Mouse (Mus musculus): ENCODE measurements at regions not wholly inside any gene's neighbourhood (a gene's known extent, or its start where the extent isn't known, plus 50 kb on each side); places are given as distances from the start of the nearest gene placed in this dataset.
A peak's percentile ranks its signal among the peaks of the same experiment; 100 is the strongest.

DNA sequence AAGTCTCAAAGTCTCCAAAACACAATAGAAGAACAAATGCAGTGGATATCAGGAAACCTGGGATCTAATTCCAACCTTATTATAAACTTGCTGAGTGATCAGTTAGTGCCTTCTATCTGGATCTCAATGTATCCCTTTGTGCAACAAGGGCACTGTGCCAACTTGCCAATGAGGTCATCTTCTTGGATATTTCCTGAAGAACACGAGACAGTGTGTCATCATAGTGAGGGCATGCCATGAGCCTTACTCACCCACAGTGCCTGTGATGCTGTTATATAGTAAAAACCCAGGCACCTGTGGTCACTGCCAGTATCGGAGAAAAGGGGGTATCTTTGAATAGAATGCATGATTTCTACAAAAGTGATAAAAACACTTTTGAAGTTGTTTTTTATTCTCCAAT, 60.2 kb upstream of the Cd34 start:
- H3K9ac ChIP-seq: no peak overlapping the region
- no peaks in the 10 kb centered on the region for H3K9me3 ChIP-seq
- no peak overlapping the region for H3K27ac ChIP-seq
- H3K4me2 ChIP-seq: no peak overlapping the region
- H3K36me3 ChIP-seq (replicated peaks): no peaks in the 10 kb centered on the region
- no peak for ATAC-seq (ENCODE audit: low FRiP score)
- no peaks in the 10 kb centered on the region for H3K27me3 ChIP-seq
- 73% methylated on average over 2 of the region's 2 CpGs for WGBS
- no peaks in the 10 kb centered on the region; the same call in none of the 2 replicates for H3K4me1 ChIP-seq
- no peak overlapping the region for H3K4me3 ChIP-seq (replicated peaks)

DNA sequence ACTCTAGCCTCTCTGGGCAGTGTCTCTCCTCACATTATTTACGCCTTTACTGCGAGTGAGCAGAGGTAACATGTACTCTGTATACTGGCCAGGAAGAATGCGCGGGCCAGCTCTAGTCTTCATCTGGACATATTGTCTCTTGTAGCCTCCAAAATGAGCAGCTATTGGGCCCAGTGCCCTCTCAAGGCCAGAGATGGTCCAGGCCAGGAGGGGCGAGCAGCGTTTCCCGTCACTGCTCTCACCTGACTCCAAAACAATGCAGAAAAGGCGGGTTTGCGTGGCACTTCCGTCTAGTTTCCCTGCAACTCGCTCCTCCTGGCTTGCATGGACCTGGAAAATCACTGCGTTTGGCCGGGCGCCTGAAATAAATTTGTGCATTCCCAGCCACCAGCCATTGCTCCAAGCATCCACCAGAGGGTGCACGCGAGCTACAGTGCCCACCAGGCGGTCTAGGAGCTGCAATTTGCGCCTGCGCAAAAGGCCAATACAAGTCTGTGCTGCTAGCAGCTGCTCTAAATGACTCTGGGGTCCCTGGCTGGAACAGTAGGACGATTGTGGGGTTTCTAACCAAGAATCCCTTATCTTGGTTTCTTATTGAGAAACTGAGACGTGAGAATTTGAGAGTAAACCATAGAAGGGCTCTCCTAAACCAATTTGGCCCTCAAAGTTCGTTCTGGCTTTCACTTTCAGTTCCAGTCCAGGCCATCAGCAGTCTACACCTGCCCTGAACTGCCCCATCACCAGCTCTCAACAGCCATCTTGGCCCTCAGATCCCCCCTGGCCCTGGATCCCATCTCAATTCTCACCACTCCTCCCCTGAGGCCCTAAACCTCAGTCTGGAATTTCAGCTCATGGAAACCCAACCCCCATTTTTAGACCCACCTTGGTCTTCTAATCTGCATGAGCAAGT, 59.0 kb upstream of the Cd34 start:
- no peaks in the 10 kb centered on the region for H3K9me3 ChIP-seq
- H3K9ac ChIP-seq: no peak overlapping the region
- H3K27ac ChIP-seq: no peak overlapping the region
- no peaks in the 10 kb centered on the region for H3K36me3 ChIP-seq (replicated peaks)
- H3K4me3 ChIP-seq (replicated peaks): no peak overlapping the region
- 27% methylated on average over 22 of the region's 22 CpGs for WGBS
- no peaks in the 10 kb centered on the region for H3K27me3 ChIP-seq
- peak; percentile 89 for ATAC-seq (ENCODE audit: low FRiP score)
- H3K4me1 ChIP-seq: no peaks in the 10 kb centered on the region; the same call in none of the 2 replicates
- H3K4me2 ChIP-seq: peak overlapping the region; percentile 39

DNA sequence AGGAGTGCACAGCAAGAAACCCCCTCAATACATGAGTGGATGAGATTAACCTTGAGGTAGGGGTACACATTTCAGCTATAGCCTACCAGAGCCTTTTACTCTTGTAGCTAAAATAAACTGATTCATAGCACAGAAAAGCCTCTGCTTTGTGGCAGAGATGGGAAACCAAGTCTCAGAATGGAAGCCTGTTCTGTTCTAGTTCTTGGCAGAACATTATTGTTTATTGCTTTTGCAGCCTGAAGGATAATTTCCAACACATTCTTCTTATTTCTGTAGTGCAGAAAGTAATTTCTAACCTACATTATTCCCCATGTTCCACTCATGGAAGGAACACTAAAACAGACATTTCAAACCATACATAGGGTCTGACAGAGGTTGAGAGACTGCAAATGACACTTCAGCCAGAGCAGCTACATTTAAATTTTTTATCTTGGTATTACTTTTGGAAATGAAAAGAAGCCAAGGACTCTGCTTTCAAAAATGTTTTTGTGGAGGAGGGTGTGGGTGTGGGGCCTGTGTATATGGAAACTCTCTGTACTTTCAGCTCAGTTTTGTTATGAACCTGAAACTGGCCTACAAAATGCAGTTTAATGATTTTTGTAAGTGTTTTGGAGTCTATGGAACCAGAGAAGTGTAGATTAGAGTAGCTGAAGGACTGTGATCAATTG, 56.9 kb upstream of the Cd34 start:
- H3K4me2 ChIP-seq: no peak overlapping the region
- H3K4me3 ChIP-seq (replicated peaks): no peak overlapping the region
- no peak overlapping the region for H3K27ac ChIP-seq
- no peaks in the 10 kb centered on the region for H3K9me3 ChIP-seq
- no peaks in the 10 kb centered on the region for H3K27me3 ChIP-seq
- no peak overlapping the region for H3K9ac ChIP-seq
- ATAC-seq (ENCODE audit: low FRiP score): no peak
- no peaks in the 10 kb centered on the region for H3K36me3 ChIP-seq (replicated peaks)
- no peaks in the 10 kb centered on the region; the same call in none of the 2 replicates for H3K4me1 ChIP-seq

DNA sequence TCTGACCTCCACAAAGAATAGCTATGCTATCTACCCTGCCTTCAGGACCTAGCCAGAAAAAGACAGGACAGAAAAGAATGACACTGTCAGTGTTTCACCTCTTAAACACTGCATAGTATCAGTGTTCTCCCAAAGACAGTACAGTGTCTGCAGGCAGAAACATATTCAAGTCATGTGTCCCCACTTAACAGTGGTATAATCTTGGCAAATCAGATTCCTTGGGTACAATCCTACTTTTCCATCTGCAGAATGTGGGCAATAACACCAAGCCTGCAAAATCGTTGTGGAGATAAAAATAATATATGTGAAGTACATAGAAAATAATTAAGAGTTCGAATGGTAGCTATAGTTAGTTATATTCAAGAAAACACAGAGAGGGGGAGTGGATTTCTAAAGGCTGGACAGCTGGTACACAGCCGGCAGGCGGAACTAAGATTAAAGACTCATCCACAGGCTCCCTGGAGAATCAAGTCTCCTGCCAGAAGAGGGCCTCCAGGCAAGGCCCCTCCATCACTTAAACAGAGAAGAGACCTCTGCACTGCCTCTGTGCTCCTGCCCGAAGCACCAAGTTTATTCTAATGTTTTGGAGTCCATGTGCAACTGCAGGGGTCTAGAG, 53.4 kb upstream of the Cd34 start:
- H3K27ac ChIP-seq: no peak overlapping the region
- WGBS: 76% methylated on average over 5 of the region's 5 CpGs
- no peak overlapping the region for H3K4me2 ChIP-seq
- H3K9ac ChIP-seq: no peak overlapping the region
- no peak overlapping the region for H3K4me3 ChIP-seq (replicated peaks)
- H3K4me1 ChIP-seq: no peaks in the 10 kb centered on the region
- H3K9me3 ChIP-seq: no peaks in the 10 kb centered on the region
- no peaks in the 10 kb centered on the region for H3K27me3 ChIP-seq
- no peaks in the 10 kb centered on the region for H3K36me3 ChIP-seq (replicated peaks)
- no peak for ATAC-seq (ENCODE audit: low FRiP score)

DNA sequence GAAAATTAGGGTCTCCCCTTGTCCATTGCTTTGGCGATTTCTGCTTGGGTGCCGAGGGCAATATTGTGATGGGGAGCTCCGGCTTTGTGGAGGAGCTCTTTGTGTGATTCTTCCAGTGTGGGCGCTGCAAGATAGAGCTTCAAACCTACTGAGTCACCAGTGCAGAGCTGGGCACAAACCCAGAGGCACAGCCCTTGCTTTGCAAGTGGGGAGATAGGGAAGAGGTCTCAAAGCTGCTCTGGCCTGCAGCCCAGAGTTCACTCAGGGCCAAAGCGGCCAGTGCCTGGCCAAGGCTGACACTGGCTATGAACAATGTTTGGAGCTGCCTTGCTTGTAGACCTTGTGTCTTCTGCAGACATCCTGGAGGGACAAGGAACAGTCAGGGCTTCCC, 52.9 kb upstream of the Cd34 start:
- ATAC-seq (ENCODE audit: low FRiP score): no peak

More for the DNA sequence above, 52.9 kb upstream of the Cd34 start:
- WGBS: 87% methylated on average over 5 of the region's 5 CpGs
- Histone ChIP-seq H3K4me1 (no peaks in the 10 kb centered on the region), H3K36me3 (replicated peaks) (no peaks in the 10 kb centered on the region), H3K4me2 (no peak overlapping the region), H3K4me3 (replicated peaks) (no peak overlapping the region), H3K9me3 (no peaks in the 10 kb centered on the region), H3K9ac (no peak overlapping the region), H3K27me3 (no peaks in the 10 kb centered on the region), H3K27ac (no peak overlapping the region)

Data from forebrain, embryonic 12.5 days (tissue).